ENCODE assay signal across 8 mouse cellular contexts in genomic region chr9:88482230-88482828, GRCm38 (mm10). TPM values are rescaled to one million over a fixed set of nuclear protein-coding genes. Genes with fewer than 3 reads are reported as not detected.
DNase-seq lines count a peak whose midpoint lies in the region; ATAC-seq and TF ChIP-seq lines count a peak whose summit lies in the region.
"Not testable (repeated sequence)": the region's sequence is repeated elsewhere in the genome, so short reads cannot be mapped to it uniquely, and the experiment has no call there.

Gene Syncrip (minus strand): TSS chr9:88482574.

- H3K9ac ChIP-seq in heart, embryonic 12.5 days = peak within 1 kb of the TSS; percentile 99
- peak within 1 kb of the TSS; percentile 95 for H3K9ac ChIP-seq in kidney, postnatal 0 days (ENCODE audit: low read depth, low read length)
- H3K9ac ChIP-seq in liver, embryonic 11.5 days (ENCODE audit: low read depth, low read length) = peak within 1 kb of the TSS; percentile 100
- peak within 1 kb of the TSS; percentile 99 for H3K9ac ChIP-seq in stomach, embryonic 14.5 days (replicated peaks; ENCODE audit: low read depth, low read length)

- not testable (repeated sequence) for TF ChIP-seq POLR2A in brain, embryonic 14.5 days (IDR thresholded peaks at IDR 0.05; ENCODE audit: borderline replicate concordance, extremely low read depth, insufficient read depth, insufficient read length, poor library complexity, severe bottlenecking)

- peak within 1 kb of the TSS; percentile 97 for H3ac ChIP-seq in C2C12 (ENCODE audit: control insufficient read depth, insufficient read length, low read depth)

- under 1% methylated on average over 36 of the region's 68 CpGs for WGBS in heart, embryonic 12.5 days
- under 1% methylated on average over 50 of the region's 68 CpGs for WGBS in kidney, postnatal 0 days
- WGBS in liver, embryonic 11.5 days = under 1% methylated on average over 53 of the region's 68 CpGs
- WGBS in stomach, embryonic 14.5 days = under 1% methylated on average over 43 of the region's 68 CpGs

- peak within 1 kb of the TSS; percentile 94 for H3K4me2 ChIP-seq in heart, embryonic 12.5 days
- peak within 1 kb of the TSS; percentile 89 for H3K4me2 ChIP-seq in kidney, postnatal 0 days (ENCODE audit: low read length)
- H3K4me2 ChIP-seq in liver, embryonic 11.5 days = peak within 1 kb of the TSS; percentile 92
- H3K4me2 ChIP-seq in stomach, embryonic 14.5 days (replicated peaks; ENCODE audit: low read depth, low read length) = peak within 1 kb of the TSS; percentile 81

- TF ChIP-seq CTCF in C2C12 (IDR thresholded peaks at IDR 0.05; ENCODE audit: control insufficient read depth, insufficient read depth, insufficient read length); brain, embryonic 14.5 days (IDR thresholded peaks at IDR 0.05; ENCODE audit: borderline replicate concordance, extremely low read depth, insufficient read depth, insufficient read length); kidney, postnatal 0 days (IDR thresholded peaks at IDR 0.05; ENCODE audit: low read depth): not testable (repeated sequence)

- peaks cover 21% of the 10 kb centered on the region for H3K36me3 ChIP-seq in C2C12 (ENCODE audit: control insufficient read depth, insufficient read depth)
- peaks cover 29% of the 10 kb centered on the region for H3K36me3 ChIP-seq in erythroblast, embryonic 14.5 days (ENCODE audit: control insufficient read depth)
- H3K36me3 ChIP-seq in heart, embryonic 12.5 days; kidney, postnatal 0 days (ENCODE audit: insufficient read depth, low read length); liver, embryonic 11.5 days (ENCODE audit: control insufficient read depth, insufficient read depth, low read length); stomach, embryonic 14.5 days (ENCODE audit: control insufficient read depth, insufficient read depth, low read length): not testable (repeated sequence)

- peak; percentile 99 for DNase-seq in brain, embryonic 14.5 days (ENCODE audit: low read depth)
- peak; percentile 94 for DNase-seq in kidney, postnatal 0 days (ENCODE audit: low spot score)
- peak; percentile 99 for DNase-seq in liver, embryonic 11.5 days (ENCODE audit: low spot score)
- peak; percentile 97 for DNase-seq in naive thymus-derived CD4-positive, alpha-beta T cell, adult 2 months (ENCODE audit: low read depth)

- peaks cover 46% of the 10 kb centered on the region for H3K79me2 ChIP-seq in C2C12 (ENCODE audit: control insufficient read depth, insufficient read depth)

- not testable (repeated sequence) for H3K9me3 ChIP-seq in erythroblast, embryonic 14.5 days (ENCODE audit: control insufficient read depth, low read length); heart, embryonic 12.5 days (replicated peaks); kidney, postnatal 0 days (replicated peaks; ENCODE audit: low read length); liver, embryonic 11.5 days (ENCODE audit: control insufficient read depth, low read length); stomach, embryonic 14.5 days (ENCODE audit: control insufficient read depth, low read depth, low read length)

- ATAC-seq in heart, embryonic 12.5 days (ENCODE audit: insufficient number of reproducible peaks, low FRiP score) = peak; percentile 95
- ATAC-seq in kidney, postnatal 0 days (replicated peaks; ENCODE audit: low FRiP score, low read depth) = peak; percentile 93
- peak; percentile 91 for ATAC-seq in liver, embryonic 11.5 days (replicated peaks; ENCODE audit: low FRiP score)
- ATAC-seq in stomach, embryonic 14.5 days (ENCODE audit: insufficient number of reproducible peaks, insufficient read depth, low FRiP score, low read depth) = peak; percentile 95

- peak within 1 kb of the TSS; percentile 98 for H3K27ac ChIP-seq in heart, embryonic 12.5 days (ENCODE audit: poor library complexity, severe bottlenecking)
- peak within 1 kb of the TSS; percentile 98 for H3K27ac ChIP-seq in kidney, postnatal 0 days
- peak within 1 kb of the TSS; percentile 98 for H3K27ac ChIP-seq in liver, embryonic 11.5 days (ENCODE audit: low read depth, low read length)
- peak within 1 kb of the TSS; percentile 99 for H3K27ac ChIP-seq in stomach, embryonic 14.5 days (ENCODE audit: low read length)

- peaks cover 43% of the 10 kb centered on the region for H3K79me3 ChIP-seq in C2C12 (ENCODE audit: low read depth)

- not testable (repeated sequence) for H3K27me3 ChIP-seq in C2C12 (ENCODE audit: control insufficient read depth, insufficient read depth, insufficient read length); heart, embryonic 12.5 days (replicated peaks); kidney, postnatal 0 days (ENCODE audit: insufficient read depth, low read length); liver, embryonic 11.5 days (replicated peaks; ENCODE audit: control insufficient read depth, insufficient read depth, low read length); stomach, embryonic 14.5 days (ENCODE audit: control insufficient read depth, insufficient read depth, low read length)
- H3K27me3 ChIP-seq in erythroblast, embryonic 14.5 days (ENCODE audit: control insufficient read depth) = peaks cover 32% of the 10 kb centered on the region

- peaks cover 36% of the 10 kb centered on the region for H3K4me1 ChIP-seq in erythroblast, embryonic 14.5 days (ENCODE audit: control insufficient read depth)
- peaks cover 15% of the 10 kb centered on the region for H3K4me1 ChIP-seq in heart, embryonic 12.5 days (replicated peaks)
- not testable (repeated sequence) for H3K4me1 ChIP-seq in kidney, postnatal 0 days (replicated peaks; ENCODE audit: insufficient read depth, low read length); liver, embryonic 11.5 days (replicated peaks; ENCODE audit: control insufficient read depth, insufficient read depth, low read length)
- H3K4me1 ChIP-seq in stomach, embryonic 14.5 days (ENCODE audit: control insufficient read depth, insufficient read depth, low read length) = peaks cover 16% of the 10 kb centered on the region; the same call in 1 of the 2 replicates

- peak within 1 kb of the TSS; percentile 91 for H3K4me3 ChIP-seq in C2C12 (ENCODE audit: insufficient read depth, poor library complexity, severe bottlenecking)
- H3K4me3 ChIP-seq in erythroblast, embryonic 14.5 days (replicated peaks) = peak within 1 kb of the TSS; percentile 88
- peak within 1 kb of the TSS; percentile 95 for H3K4me3 ChIP-seq in heart, embryonic 12.5 days
- peak within 1 kb of the TSS; percentile 99 for H3K4me3 ChIP-seq in kidney, postnatal 0 days (replicated peaks; ENCODE audit: low read depth, low read length)
- H3K4me3 ChIP-seq in liver, embryonic 11.5 days (ENCODE audit: low read depth, low read length) = peak within 1 kb of the TSS; percentile 100
- H3K4me3 ChIP-seq in stomach, embryonic 14.5 days (ENCODE audit: low read depth, low read length) = peak within 1 kb of the TSS; percentile 93

TF ChIP-seq in C2C12, 6 proteins besides CTCF, POLR2A, EP300 and RAD21:
- peak; percentile 5 for TF ChIP-seq MAX (IDR thresholded peaks at IDR 0.05)

RNA-seq across cellular contexts. Expression of gene Syncrip, which starts in this region (rescaled TPM):
- 66.9 TPM for polyA plus RNA-seq in C2C12 (2012; fragmentation: generic; extraction: Trizol)
- 34.3 and 75.7 TPM in 2 replicates for polyA plus RNA-seq in brain, embryonic 14.5 days (2012; rRNA removed)
- polyA plus RNA-seq in erythroblast, embryonic 14.5 days (2012) = 3.0 and 3.8 TPM in 2 replicates
- 67.7 and 74.2 TPM in 2 replicates for polyA plus RNA-seq in heart, embryonic 12.5 days (2016; fragmentation: Nextera tagmentation; extraction: Ambion mirVana)
- polyA plus RNA-seq in kidney, postnatal 0 days (2015; fragmentation: Nextera tagmentation; extraction: Ambion mirVana) = 73.8 and 84.0 TPM in 2 replicates
- 116 and 124 TPM in 2 replicates for polyA plus RNA-seq in liver, embryonic 11.5 days (2014; fragmentation: Nextera tagmentation; extraction: Ambion mirVana)
- polyA plus RNA-seq in stomach, embryonic 14.5 days (2014; fragmentation: Nextera tagmentation; extraction: Ambion mirVana) = 123 and 135 TPM in 2 replicates

Comparison
In these comparisons a context has a peak if more than half of its experiments do, and no peak if none do; other contexts are left out.
1. Peak in every context shown above with its lines: DNase-seq, ATAC-seq, H3K4me3 ChIP-seq and H3K27ac ChIP-seq.